Mouse (Mus musculus) kidney, postnatal 36 days (tissue): ENCODE measurements around the gene Vmn1r168.
"Not testable (repeated sequence)": the region's sequence is repeated elsewhere in the genome, so short reads cannot be mapped to it uniquely, and the experiment has no call there.

Experiments used
- DNase-seq, 2 experiments: peaks; one replicate each; pipeline ENCODE4 v3.0.0; 2021 to 2022; ENCODE audit warnings: mixed read lengths in 2 of 2

Vmn1r168 gene

GRCm38 (mm10) chr7:23539432-23539831 lies at the start of gene Vmn1r168:
Gene Vmn1r168, plus strand, starts transcription at chr7:23539732.
- not testable (repeated sequence) for DNase-seq

GRCm38 (mm10) chr7:23507106-23507505 lies 32.4 kb upstream of the Vmn1r168 start, which contains the start of gene Vmn1r167:
Gene Vmn1r167, minus strand, starts transcription at chr7:23507206.
- not testable (repeated sequence) for DNase-seq

- not testable (repeated sequence) for DNase-seq
Observed at GRCm38 (mm10) chr7:23575226-23575625, 35.7 kb downstream of the Vmn1r168 start, which contains the start of gene Vmn1r169. Gene Vmn1r169, plus strand, starts transcription at chr7:23575526.
